Mouse (Mus musculus) C2C12 (cell line): ENCODE results near the gene Rph3al.

ENCODE experiments used
- CEBPB ChIP-seq: IDR thresholded peaks from one replicate; pipeline ENCODE4 v1.6.1; 2011; ENCODE audit warnings: low read depth, mild to moderate bottlenecking, control low read depth, moderate library complexity
- CTCF ChIP-seq: IDR thresholded peaks from one replicate; pipeline ENCODE4 v1.5.1; 2011; ENCODE audit not compliant: control insufficient read depth, insufficient read depth, insufficient read length
- FOSL1 ChIP-seq: IDR thresholded peaks from one replicate; pipeline ENCODE4 v1.8.0; 2011; ENCODE audit warnings: mild to moderate bottlenecking, low read length; ENCODE audit not compliant: poor library complexity, insufficient read depth, severe bottlenecking
- MAX ChIP-seq: IDR thresholded peaks from one replicate; pipeline ENCODE4 v1.6.1; 2011; ENCODE audit warnings: mild to moderate bottlenecking, control low read depth
- MYOD1 ChIP-seq: IDR thresholded peaks from one replicate; pipeline ENCODE4 v1.6.1; 2011; ENCODE audit warnings: low read depth; ENCODE audit not compliant: control insufficient read depth, insufficient read length
- MYOG ChIP-seq: IDR thresholded peaks from one replicate; pipeline ENCODE4 v1.6.1; 2011; ENCODE audit not compliant: control insufficient read depth, insufficient read length; ENCODE audit errors: extremely low read depth
- USF1 ChIP-seq: IDR thresholded peaks from one replicate; pipeline ENCODE4 v1.6.1; 2011; ENCODE audit warnings: low read depth, mild to moderate bottlenecking, control low read depth, moderate library complexity

DNA sequence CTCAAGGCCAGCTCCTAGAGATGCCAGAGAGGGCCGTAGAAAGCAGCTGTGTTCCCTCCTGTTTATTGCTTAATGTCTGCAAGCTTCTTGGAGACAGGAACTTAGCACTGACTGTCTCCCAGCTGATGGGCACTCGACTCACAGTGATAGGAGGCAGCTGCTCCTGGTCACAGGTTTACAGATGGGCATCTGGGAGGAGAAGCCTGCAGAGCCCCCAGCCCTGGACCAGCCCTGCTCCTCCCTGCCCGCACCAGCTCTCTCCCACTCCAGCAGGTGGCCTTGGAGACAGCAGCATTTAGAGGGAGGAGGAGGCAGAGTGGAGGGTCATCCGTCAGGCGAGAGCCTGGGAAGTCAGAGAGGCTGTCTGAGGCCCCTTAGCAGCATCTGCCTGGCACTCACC, 130.7 kb downstream of the Rph3al start:
- TF ChIP-seq CTCF, result no peak
- no peak for TF ChIP-seq MYOD1
- TF ChIP-seq USF1, result no peak
- TF ChIP-seq CEBPB, result no peak
- no peak for TF ChIP-seq MAX
- no peak for TF ChIP-seq MYOG
- no peak for TF ChIP-seq FOSL1
